Mouse (Mus musculus) heart, embryonic 12.5 days (tissue): ENCODE measurements around the gene Zfp334. TPM values are rescaled to one million over a fixed set of nuclear protein-coding genes. Genes with fewer than 3 reads are reported as not detected.

Experiments used
- polyA plus RNA-seq: library from polyadenylated mRNA; unstranded; fragments of >200 nt; fragmentation: Nextera tagmentation; extraction: Ambion mirVana; gene quantifications from 2 replicates; pipeline ENCODE4 v1.2.1, GENCODE M21; 2016

The Zfp334 gene
- polyA plus RNA-seq, 1 experiment from 2014 or later, result 9.7 TPM

Other genes with a start within 250 kb of the Zfp334 start
- not detected in 2 replicates for gene Cdh22, start 153.4 kb downstream of the Zfp334 start, polyA plus RNA-seq
- 39.7 and 40.6 TPM in 2 replicates for gene Slc35c2, start 100.4 kb downstream of the Zfp334 start, polyA plus RNA-seq
- gene Elmo2, start 61.8 kb downstream of the Zfp334 start, polyA plus RNA-seq, result 47.1 TPM in 2 replicates
- gene Zfp663, start 19.5 kb downstream of the Zfp334 start, polyA plus RNA-seq, result 0.08 TPM in 1 of 2 replicates, not detected in the other
- gene Ocstamp, start 12.1 kb upstream of the Zfp334 start, polyA plus RNA-seq, result 0.11 TPM in 1 of 2 replicates, not detected in the other
- 0.06 and 0.19 TPM in 2 replicates for gene Slc13a3, start 85.0 kb upstream of the Zfp334 start, polyA plus RNA-seq
- gene Trp53rka, start 105.1 kb upstream of the Zfp334 start, polyA plus RNA-seq, result 22.6 and 23.2 TPM in 2 replicates
- gene Slc2a10, start 115.5 kb upstream of the Zfp334 start, polyA plus RNA-seq, result 5.7 and 6.3 TPM in 2 replicates
- 0.13 TPM in 2 replicates for gene Eya2, start 206.8 kb upstream of the Zfp334 start, polyA plus RNA-seq